Mouse (Mus musculus): Measurements from ENCODE around the gene Atp5j2. TPM values are rescaled to one million over a fixed set of nuclear protein-coding genes. Genes with fewer than 3 reads are reported as not detected.
A peak's percentile ranks its signal among the peaks of the same experiment; 100 is the strongest.

Gene Atp5j2
- total RNA-seq, 2 experiments from 2014 or later: 674 to 757 TPM

DNA sequence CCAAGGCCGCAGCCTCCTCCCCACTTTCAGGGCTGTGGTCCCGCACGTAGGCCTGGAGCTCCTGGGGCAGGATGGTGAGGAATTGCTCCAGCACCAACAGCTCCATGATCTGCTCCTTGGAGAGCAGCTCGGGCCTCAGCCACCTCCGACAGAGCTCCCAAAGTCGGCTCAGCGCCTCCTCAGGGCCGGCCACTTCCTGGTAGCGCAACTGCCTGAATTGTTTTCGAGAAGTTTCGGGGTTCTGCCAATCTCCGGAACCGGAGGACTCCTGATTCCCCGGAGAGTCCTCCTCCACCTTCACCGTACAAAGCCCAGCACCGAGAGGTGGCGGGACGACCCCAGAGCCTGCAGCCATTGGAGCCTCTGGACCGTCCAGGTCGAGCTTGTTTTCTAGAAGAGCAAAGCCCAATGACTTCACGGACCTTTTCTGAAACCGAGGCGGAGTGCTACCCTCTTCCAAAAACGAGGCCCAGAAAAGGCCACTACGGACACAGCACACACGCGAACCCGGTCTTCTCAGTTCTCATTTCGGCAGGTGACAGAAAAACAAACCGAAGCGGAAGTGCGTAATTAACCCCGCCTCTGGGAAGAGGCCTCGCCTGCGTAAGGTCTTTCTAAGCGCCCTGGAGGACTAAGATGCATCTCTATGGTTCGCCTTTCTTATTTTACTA is 9.6 kb upstream of the Atp5j2 start, which contains the start of gene Zkscan14:
Zkscan14 (minus strand) TSS at position 548 of the 671 bp plus-strand sequence.
- DNase-seq: peak; percentile 68

GRCm38 (mm10) chr5:145200387-145200786 is 8.5 kb upstream of the Atp5j2 start:
- DNase-seq: no peak

- DNase-seq: peak; percentile 89
Observed at GRCm38 (mm10) chr5:145190875-145191798, 725 bp downstream of the Atp5j2 start.

DNA sequence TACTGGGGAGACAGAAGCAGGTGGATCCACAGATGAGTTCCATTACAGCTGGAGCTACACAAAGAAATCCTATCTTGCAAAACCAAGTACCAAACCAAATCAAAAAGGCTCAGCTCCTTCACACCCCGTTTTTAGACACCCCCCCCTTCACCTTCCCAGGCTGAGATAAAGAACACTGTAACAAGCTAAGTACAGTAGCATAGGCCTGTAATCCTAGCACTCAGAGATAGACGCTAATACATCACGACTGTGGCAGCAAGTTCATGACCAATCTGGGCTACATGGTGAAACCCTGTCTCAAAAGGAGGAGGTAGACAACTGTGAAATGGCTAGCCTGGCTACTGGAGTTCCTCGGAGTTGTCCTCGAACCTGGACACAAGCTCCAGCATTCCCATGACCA is 1.5 kb downstream of the Atp5j2 start:
- no peak for DNase-seq

DNA sequence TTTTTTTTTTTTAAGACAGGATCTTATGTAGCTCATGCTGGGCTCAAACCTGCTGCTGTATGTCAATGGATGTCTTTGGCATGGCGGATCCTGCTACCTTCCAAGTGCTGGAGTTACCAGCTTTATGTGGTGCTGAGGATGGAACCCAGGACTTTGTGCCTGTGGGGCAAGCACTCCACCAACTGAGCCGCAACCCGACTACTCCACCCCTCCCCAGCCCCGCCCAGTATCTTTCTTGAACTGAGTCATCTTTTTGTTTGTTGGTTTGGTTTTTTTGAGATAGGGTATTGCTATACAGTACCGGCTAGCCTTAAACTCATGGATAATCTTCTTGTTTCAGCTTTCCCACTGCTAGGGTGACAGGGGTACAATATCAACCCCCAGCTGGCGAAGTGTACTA is 2.4 kb downstream of the Atp5j2 start:
- no peak for DNase-seq

DNA sequence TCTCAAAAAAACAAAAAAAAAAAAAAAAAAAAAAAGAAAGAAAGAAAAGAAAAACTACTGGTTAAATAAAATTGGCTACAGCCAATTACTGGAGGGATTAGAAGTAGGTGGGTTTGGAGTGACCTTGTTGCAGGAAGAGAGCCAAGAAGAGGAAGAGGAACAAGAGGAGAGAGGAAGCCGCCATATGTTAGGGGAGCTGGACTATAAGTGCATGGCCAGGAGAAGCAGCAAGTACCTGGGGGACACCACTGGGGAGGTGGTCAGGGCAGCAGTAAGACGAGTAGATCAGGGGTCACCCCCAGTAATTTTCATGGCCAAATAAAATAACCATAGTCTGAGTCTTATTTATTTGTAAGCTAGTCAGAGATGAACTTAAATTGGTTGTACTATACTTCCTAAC is 6.6 kb downstream of the Atp5j2 start:
- no peak for DNase-seq

DNA sequence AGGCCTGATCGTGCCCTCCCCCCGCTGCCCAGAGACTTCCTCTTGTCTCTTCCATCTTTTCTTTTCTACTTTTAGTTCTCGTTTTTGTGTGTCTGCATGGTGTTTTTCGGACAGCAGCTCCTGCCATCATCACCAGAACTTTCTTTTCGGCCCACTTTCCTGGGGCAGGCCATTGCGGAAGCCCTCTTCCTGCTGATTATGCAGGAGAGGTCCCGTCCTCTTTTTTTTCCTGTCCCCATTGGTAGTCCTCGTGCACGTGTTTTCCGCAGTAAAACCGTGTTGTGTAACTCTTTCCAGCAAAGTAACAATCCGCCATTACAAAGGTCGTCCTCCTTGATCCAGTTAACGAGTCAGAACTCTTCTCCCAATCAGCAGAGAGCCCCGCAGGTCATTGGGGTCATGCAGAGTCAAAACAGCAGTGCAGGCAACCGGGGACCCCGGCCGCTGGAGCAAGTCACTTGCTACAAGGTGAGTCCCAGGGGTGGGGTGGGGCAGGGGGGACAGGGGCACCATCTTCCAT is 13.3 kb downstream of the Atp5j2 start:
- DNase-seq: no peak

GRCm38 (mm10) chr5:145167306-145167661 is 24.6 kb downstream of the Atp5j2 start:
- no peak for DNase-seq

GRCm38 (mm10) chr5:145166536-145167305 is 25.1 kb downstream of the Atp5j2 start, which contains the start of the genes Ptcd1 and Cpsf4:
Gene Ptcd1 (minus strand): TSS chr5:145167108.
Gene Cpsf4 (plus strand): TSS chr5:145167213.
- peak; percentile 98 for DNase-seq

- DNase-seq: no peak
Observed at GRCm38 (mm10) chr5:145165184-145165583, 26.7 kb downstream of the Atp5j2 start.

GRCm38 (mm10) chr5:145164710-145165109 is 27.2 kb downstream of the Atp5j2 start:
- no peak for DNase-seq

- DNase-seq: no peak
Observed at GRCm38 (mm10) chr5:145161361-145161760, 30.5 kb downstream of the Atp5j2 start.

DNA sequence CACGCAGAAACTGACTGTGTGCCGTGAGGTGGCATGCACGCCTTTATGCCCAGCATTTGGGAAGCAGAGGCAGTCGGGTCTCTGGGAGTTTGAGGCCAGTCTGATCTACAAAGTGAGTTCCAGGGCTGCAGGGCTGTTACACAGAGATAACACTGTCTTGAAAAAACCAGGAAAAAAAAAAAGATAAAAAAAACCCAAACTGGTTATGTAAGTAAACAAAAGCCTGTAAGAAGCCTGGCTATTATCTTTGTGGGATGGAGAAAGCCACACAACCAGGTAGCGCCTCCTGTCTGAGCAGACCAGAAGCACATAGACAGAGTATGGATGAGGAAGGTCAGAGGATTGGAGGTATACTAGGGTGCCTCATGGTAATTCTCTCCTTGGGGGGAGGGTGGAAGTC is 39.2 kb downstream of the Atp5j2 start:
- DNase-seq: no peak

- DNase-seq: no peak
Observed at GRCm38 (mm10) chr5:145149294-145149693, 42.6 kb downstream of the Atp5j2 start.

GRCm38 (mm10) chr5:145147748-145148147 is 44.1 kb downstream of the Atp5j2 start:
- DNase-seq: no peak

DNA sequence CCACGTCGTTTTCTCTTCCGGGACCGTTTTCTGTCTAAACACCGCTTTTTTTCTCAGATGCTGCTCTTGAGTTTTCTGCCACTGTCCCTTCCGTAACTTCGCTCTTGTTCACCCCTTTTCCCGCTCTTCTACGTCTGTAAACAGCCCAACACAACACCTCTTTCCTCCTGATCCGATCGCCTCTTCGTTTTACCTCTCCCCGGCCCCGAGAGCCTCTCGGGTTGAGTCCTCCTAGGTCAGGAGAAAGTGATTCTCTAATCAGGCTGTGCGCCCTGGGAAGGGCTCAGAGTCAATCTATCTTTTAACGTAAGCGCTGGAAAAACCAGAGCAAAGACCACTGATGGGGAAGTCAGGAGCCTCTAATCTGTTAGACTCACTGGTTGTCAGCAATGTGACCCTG is 51.3 kb downstream of the Atp5j2 start:
- no peak for DNase-seq

GRCm38 (mm10) chr5:145139571-145140519 is 52.0 kb downstream of the Atp5j2 start, which contains the start of the genes Pdap1 and Bud31:
Gene Pdap1 (minus strand): TSS chr5:145140238.
Gene Bud31 (plus strand): TSS chr5:145140362.
- peak; percentile 90 for DNase-seq

DNA sequence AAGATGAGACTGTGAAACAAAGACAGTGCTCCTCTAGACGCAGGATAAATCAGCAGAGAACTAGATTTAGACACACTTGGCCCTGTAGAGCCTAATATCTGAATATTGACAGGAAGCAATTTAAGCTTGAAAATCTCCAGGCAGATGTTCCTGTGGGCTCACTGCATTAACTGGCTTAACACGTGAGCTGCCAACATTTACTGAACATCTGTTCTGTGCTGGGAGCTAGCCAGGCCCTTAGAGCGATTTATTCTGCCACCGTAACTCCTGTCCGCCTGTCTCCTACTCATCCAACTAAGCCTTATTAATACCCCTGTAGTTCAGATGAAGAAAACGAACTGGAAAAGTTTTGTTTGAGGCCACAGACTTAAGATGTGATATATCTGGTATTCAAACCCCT is 53.0 kb downstream of the Atp5j2 start:
- DNase-seq: no peak

Measured in gastrocnemius, postnatal 25 days (tissue).